Mouse (Mus musculus): ENCODE measurements around the gene Scfd2.

Gene Scfd2

GRCm38 (mm10) chr5:74277216-74277615 lies 254.3 kb downstream of the Scfd2 start:
- no peak for DNase-seq (ENCODE audit: low spot score)

- DNase-seq (ENCODE audit: low spot score): no peak
These were observed 258.2 kb downstream of the Scfd2 start for GRCm38 (mm10) chr5:74273313-74273712.

- no peak for DNase-seq (ENCODE audit: low spot score)
These were observed 263.7 kb downstream of the Scfd2 start for GRCm38 (mm10) chr5:74267736-74268369.

- no peak for DNase-seq (ENCODE audit: low spot score)
These were observed 264.4 kb downstream of the Scfd2 start for GRCm38 (mm10) chr5:74267196-74267595.

GRCm38 (mm10) chr5:74266476-74266819 lies 265.1 kb downstream of the Scfd2 start:
- DNase-seq (ENCODE audit: low spot score): no peak

- no peak for DNase-seq (ENCODE audit: low spot score)
These were observed 265.7 kb downstream of the Scfd2 start for GRCm38 (mm10) chr5:74265601-74266475.

GRCm38 (mm10) chr5:74265151-74265550 lies 266.4 kb downstream of the Scfd2 start:
- no peak for DNase-seq (ENCODE audit: low spot score)

- no peak for DNase-seq (ENCODE audit: low spot score)
These were observed 267.0 kb downstream of the Scfd2 start for GRCm38 (mm10) chr5:74264541-74264940.

GRCm38 (mm10) chr5:74261016-74261415 lies 270.5 kb downstream of the Scfd2 start:
- no peak for DNase-seq (ENCODE audit: low spot score)

- no peak for DNase-seq (ENCODE audit: low spot score)
These were observed 271.2 kb downstream of the Scfd2 start for GRCm38 (mm10) chr5:74260378-74260809.

GRCm38 (mm10) chr5:74256705-74257104 lies 274.9 kb downstream of the Scfd2 start:
- no peak for DNase-seq (ENCODE audit: low spot score)

- DNase-seq (ENCODE audit: low spot score): peak; percentile 30
These were observed 276.6 kb downstream of the Scfd2 start for GRCm38 (mm10) chr5:74254996-74255395.

GRCm38 (mm10) chr5:74253724-74254328 lies 277.7 kb downstream of the Scfd2 start:
- DNase-seq (ENCODE audit: low spot score): no peak

- no peak for DNase-seq (ENCODE audit: low spot score)
These were observed 278.8 kb downstream of the Scfd2 start for GRCm38 (mm10) chr5:74252672-74253286.

GRCm38 (mm10) chr5:74250947-74251346 lies 280.6 kb downstream of the Scfd2 start:
- no peak for DNase-seq (ENCODE audit: low spot score)

- DNase-seq (ENCODE audit: low spot score): no peak
These were observed 281.3 kb downstream of the Scfd2 start for GRCm38 (mm10) chr5:74250308-74250707.

GRCm38 (mm10) chr5:74249794-74250193 lies 281.8 kb downstream of the Scfd2 start:
- DNase-seq (ENCODE audit: low spot score): peak; percentile 29

GRCm38 (mm10) chr5:74246971-74247370 lies 284.6 kb downstream of the Scfd2 start:
- no peak for DNase-seq (ENCODE audit: low spot score)

- DNase-seq (ENCODE audit: low spot score): no peak
These were observed 285.1 kb downstream of the Scfd2 start for GRCm38 (mm10) chr5:74246453-74246852.

GRCm38 (mm10) chr5:74245641-74246145 lies 285.9 kb downstream of the Scfd2 start:
- no peak for DNase-seq (ENCODE audit: low spot score)

- no peak for DNase-seq (ENCODE audit: low spot score)
These were observed 287.0 kb downstream of the Scfd2 start for GRCm38 (mm10) chr5:74244406-74245019.

- DNase-seq (ENCODE audit: low spot score): no peak
These were observed 288.9 kb downstream of the Scfd2 start for GRCm38 (mm10) chr5:74242654-74243053.

Measured in testis, postnatal 10 days (tissue).